In genomic region chr14:10679638-10680037, GRCm38 (mm10) we compare ENCODE assay signal across 25 mouse cellular contexts.
DNase-seq lines count a peak whose midpoint lies in the region; ATAC-seq lines count a peak whose summit lies in the region.
"Had no signal": no experiment of that assay in that cellular context is flagged by ENCODE, and none has a peak within 500 bp of the region (broad histone marks: within the 10 kb centered on the region; RNA-seq: fewer than 3 reads in every experiment).

No protein-coding gene starts in this region.

- peak; percentile 50 for DNase-seq in heart, adult 11 months
- no peak for DNase-seq in heart, embryonic 10.5 days (ENCODE audit: low spot score)
- no peak for DNase-seq in hindbrain, embryonic 14.5 days (ENCODE audit: low spot score)
- DNase-seq in midbrain, embryonic 11.5 days (ENCODE audit: low spot score, missing footprints), result no peak
- no peak for DNase-seq in midbrain, embryonic 14.5 days
- peak; percentile 56 for DNase-seq in retina, embryonic 14.5 days (ENCODE audit: low spot score)
- no peak for DNase-seq in spleen, adult 12 weeks (ENCODE audit: low spot score)
- DNase-seq: adrenal gland, adult 8-10 months; adrenal gland, postnatal 14 days; adrenal gland, postnatal 36 days; B cell, adult 2 months; cerebellum, adult 11-12 months; cerebellum, adult 2 months; cerebellum, adult 9-10 months; cerebellum, postnatal 10 days; cerebellum, postnatal 25 days had no signal

- H3K4me2 ChIP-seq in hindbrain, embryonic 16.5 days (ENCODE audit: low read length), result no peak overlapping the region
- no peak overlapping the region for H3K4me2 ChIP-seq in hindbrain, embryonic 14.5 days (replicated peaks)
- H3K4me2 ChIP-seq in midbrain, embryonic 11.5 days, result no peak overlapping the region
- H3K4me2 ChIP-seq in midbrain, embryonic 14.5 days (ENCODE audit: low read length), result no peak overlapping the region
- H3K4me2 ChIP-seq: embryonic facial prominence, embryonic 12.5 days; forebrain, embryonic 13.5 days had no signal

- no peaks in the 10 kb centered on the region for H3K9me3 ChIP-seq in heart, embryonic 10.5 days
- no peaks in the 10 kb centered on the region for H3K9me3 ChIP-seq in hindbrain, embryonic 16.5 days (ENCODE audit: control insufficient read depth, low read length)
- H3K9me3 ChIP-seq in hindbrain, embryonic 14.5 days (ENCODE audit: control insufficient read depth, low read length), result no peaks in the 10 kb centered on the region
- no peaks in the 10 kb centered on the region for H3K9me3 ChIP-seq in midbrain, embryonic 11.5 days (ENCODE audit: control insufficient read depth, low read length)
- H3K9me3 ChIP-seq in midbrain, embryonic 14.5 days (ENCODE audit: control insufficient read depth, low read length), result no peaks in the 10 kb centered on the region
- H3K9me3 ChIP-seq: embryonic facial prominence, embryonic 10.5 days; embryonic facial prominence, embryonic 12.5 days; forebrain, embryonic 13.5 days had no signal

- no peaks in the 10 kb centered on the region for H3K36me3 ChIP-seq in heart, embryonic 10.5 days
- no peaks in the 10 kb centered on the region for H3K36me3 ChIP-seq in hindbrain, embryonic 16.5 days (ENCODE audit: control insufficient read depth, insufficient read depth, low read length)
- H3K36me3 ChIP-seq in hindbrain, embryonic 14.5 days (replicated peaks; ENCODE audit: control insufficient read depth, insufficient read depth), result no peaks in the 10 kb centered on the region
- H3K36me3 ChIP-seq in midbrain, embryonic 11.5 days (ENCODE audit: control insufficient read depth, insufficient read depth, low read length), result no peaks in the 10 kb centered on the region
- no peaks in the 10 kb centered on the region for H3K36me3 ChIP-seq in midbrain, embryonic 14.5 days (ENCODE audit: control insufficient read depth, insufficient read depth, low read length)
- H3K36me3 ChIP-seq: embryonic facial prominence, embryonic 10.5 days; embryonic facial prominence, embryonic 12.5 days; G1E had no signal

- H3K27ac ChIP-seq in heart, embryonic 10.5 days, result no peak overlapping the region
- H3K27ac ChIP-seq in hindbrain, embryonic 16.5 days (ENCODE audit: low read depth, low read length), result no peak overlapping the region
- H3K27ac ChIP-seq in hindbrain, embryonic 14.5 days, result no peak overlapping the region
- no peak overlapping the region for H3K27ac ChIP-seq in midbrain, embryonic 11.5 days (ENCODE audit: low read depth, low read length)
- no peak overlapping the region for H3K27ac ChIP-seq in midbrain, embryonic 14.5 days (replicated peaks; ENCODE audit: low read depth, low read length)
- H3K27ac ChIP-seq: embryonic facial prominence, embryonic 10.5 days; embryonic facial prominence, embryonic 12.5 days; forebrain, embryonic 13.5 days had no signal

- no peak overlapping the region for H3K9ac ChIP-seq in hindbrain, embryonic 16.5 days (ENCODE audit: low read depth, low read length)
- H3K9ac ChIP-seq in hindbrain, embryonic 14.5 days, result no peak overlapping the region
- H3K9ac ChIP-seq in midbrain, embryonic 11.5 days (ENCODE audit: low read length), result no peak overlapping the region
- no peak overlapping the region for H3K9ac ChIP-seq in midbrain, embryonic 14.5 days (replicated peaks; ENCODE audit: low read length)
- H3K9ac ChIP-seq: embryonic facial prominence, embryonic 12.5 days; forebrain, embryonic 13.5 days had no signal

- no peaks in the 10 kb centered on the region; the same call in 1 of the 2 replicates for H3K27me3 ChIP-seq in heart, embryonic 10.5 days (ENCODE audit: insufficient read depth, poor library complexity, severe bottlenecking)
- H3K27me3 ChIP-seq in hindbrain, embryonic 16.5 days (replicated peaks; ENCODE audit: control insufficient read depth, insufficient read depth, low read length), result no peaks in the 10 kb centered on the region
- no peaks in the 10 kb centered on the region for H3K27me3 ChIP-seq in hindbrain, embryonic 14.5 days (ENCODE audit: control insufficient read depth, insufficient read depth, low read length)
- H3K27me3 ChIP-seq in midbrain, embryonic 11.5 days (ENCODE audit: control insufficient read depth, insufficient read depth, low read length), result no peaks in the 10 kb centered on the region
- no peaks in the 10 kb centered on the region for H3K27me3 ChIP-seq in midbrain, embryonic 14.5 days (ENCODE audit: control insufficient read depth, insufficient read depth, low read length)
- H3K27me3 ChIP-seq: CH12.LX; embryonic facial prominence, embryonic 12.5 days; forebrain, embryonic 13.5 days; Patski had no signal

- H3K4me3 ChIP-seq in heart, embryonic 10.5 days, result no peak overlapping the region
- H3K4me3 ChIP-seq in hindbrain, embryonic 16.5 days (ENCODE audit: low read length), result no peak overlapping the region
- no peak overlapping the region for H3K4me3 ChIP-seq in hindbrain, embryonic 14.5 days (replicated peaks; ENCODE audit: low read length)
- H3K4me3 ChIP-seq in midbrain, embryonic 11.5 days (ENCODE audit: low read depth, low read length), result no peak overlapping the region
- no peak overlapping the region for H3K4me3 ChIP-seq in midbrain, embryonic 14.5 days (replicated peaks; ENCODE audit: low read depth, low read length)
- H3K4me3 ChIP-seq: embryonic facial prominence, embryonic 10.5 days; embryonic facial prominence, embryonic 12.5 days; forebrain, embryonic 13.5 days had no signal

- no peaks in the 10 kb centered on the region for H3K4me1 ChIP-seq in heart, embryonic 10.5 days
- H3K4me1 ChIP-seq in hindbrain, embryonic 16.5 days (ENCODE audit: control insufficient read depth, insufficient read depth, low read depth, low read length), result no peaks in the 10 kb centered on the region
- peaks cover 5% of the 10 kb centered on the region; the same call in 1 of the 2 replicates for H3K4me1 ChIP-seq in hindbrain, embryonic 14.5 days (replicated peaks; ENCODE audit: control insufficient read depth, insufficient read depth, low read length)
- no peaks in the 10 kb centered on the region for H3K4me1 ChIP-seq in midbrain, embryonic 11.5 days (ENCODE audit: control insufficient read depth, insufficient read depth, low read length)
- peaks cover 4% of the 10 kb centered on the region; the same call in 1 of the 2 replicates for H3K4me1 ChIP-seq in midbrain, embryonic 14.5 days (ENCODE audit: control insufficient read depth, insufficient read depth, low read length)
- H3K4me1 ChIP-seq: embryonic facial prominence, embryonic 10.5 days; embryonic facial prominence, embryonic 12.5 days had no signal

- peak; percentile 17; the same call in 1 of the 2 replicates for ATAC-seq in hindbrain, embryonic 16.5 days
- ATAC-seq in hindbrain, embryonic 14.5 days (ENCODE audit: low FRiP score), result no peak
- 0 out of 2 replicates have a peak, but pooled peaks have one; percentile 35 for ATAC-seq in midbrain, embryonic 11.5 days (ENCODE audit: low FRiP score)
- no peak for ATAC-seq in midbrain, embryonic 14.5 days (ENCODE audit: low FRiP score, low TSS enrichment)
- ATAC-seq: activated CD4-positive, CD25-positive, alpha-beta regulatory T cell, adult 4 months; CD4-positive, CD25-positive, alpha-beta regulatory T cell, adult 4 months; Patski had no signal

Comparison
In these comparisons a context has a peak if more than half of its experiments do, and no peak if none do; other contexts are left out.
1. DNase-seq: peak in heart, adult 11 months (single experiment) and retina, embryonic 14.5 days (single experiment); none in heart, embryonic 10.5 days (single experiment), hindbrain, embryonic 14.5 days (single experiment), midbrain, embryonic 11.5 days (single experiment), midbrain, embryonic 14.5 days (single experiment) and spleen, adult 12 weeks (single experiment).
2. ATAC-seq: peak in hindbrain, embryonic 16.5 days (single experiment) and midbrain, embryonic 11.5 days (single experiment); none in hindbrain, embryonic 14.5 days (single experiment) and midbrain, embryonic 14.5 days (single experiment).